Mouse (Mus musculus): ENCODE measurements around the gene Vmn1r210.
"Not testable (repeated sequence)": the region's sequence is repeated elsewhere in the genome, so short reads cannot be mapped to it uniquely, and the experiment has no call there.

Gene Vmn1r210

DNA sequence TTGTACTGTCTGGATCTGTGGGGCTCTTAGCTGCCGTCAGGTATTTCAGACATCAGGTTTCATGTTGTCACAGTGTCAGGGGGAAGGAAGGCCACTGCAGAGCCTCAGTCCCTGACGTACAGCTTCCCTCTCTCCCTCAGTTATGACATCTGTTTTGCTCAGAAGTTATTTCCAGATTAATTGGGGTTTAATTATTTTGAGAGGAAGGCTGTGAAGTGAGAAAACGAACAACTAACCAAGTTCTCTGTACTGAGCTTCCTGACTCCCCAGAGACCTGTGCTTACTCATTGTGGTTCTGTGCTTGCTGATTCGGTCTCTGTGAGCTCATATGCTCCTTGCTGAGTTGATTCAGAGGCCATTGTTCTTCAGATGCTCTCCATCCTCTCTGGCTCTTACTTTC is at the start of gene Vmn1r210:
Vmn1r210 (minus strand) TSS at position 101 of the 400 bp plus-strand sequence.
- no peak for DNase-seq (ENCODE audit: low read depth, low spot score)

- DNase-seq (ENCODE audit: low read depth, low spot score) = no peak
Observed at GRCm38 (mm10) chr13:22879257-22879656, 48.1 kb upstream of the Vmn1r210 start.

DNA sequence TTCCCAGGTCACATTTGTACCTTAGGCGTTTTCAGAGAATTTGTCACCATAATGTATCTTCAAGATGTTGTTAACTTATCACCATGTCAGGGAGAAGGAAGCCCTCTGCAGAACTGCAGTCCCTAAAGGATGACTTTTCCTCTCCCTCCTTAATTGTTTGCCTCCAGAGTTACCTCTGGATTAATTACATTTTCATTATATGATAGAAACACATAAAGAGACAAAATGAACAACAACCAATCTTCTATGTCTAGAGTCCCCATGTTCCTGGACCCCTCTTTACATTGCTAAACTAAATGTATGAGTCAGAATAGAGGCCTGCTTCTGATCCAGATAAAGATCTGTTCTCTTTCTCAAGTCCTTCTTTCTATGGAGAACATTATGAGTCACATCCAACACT is 26.3 kb upstream of the Vmn1r210 start, which contains the start of gene Vmn1r211:
Vmn1r211 (minus strand) TSS at position 101 of the 400 bp plus-strand sequence.
- no peak for DNase-seq (ENCODE audit: low read depth, low spot score)

DNA sequence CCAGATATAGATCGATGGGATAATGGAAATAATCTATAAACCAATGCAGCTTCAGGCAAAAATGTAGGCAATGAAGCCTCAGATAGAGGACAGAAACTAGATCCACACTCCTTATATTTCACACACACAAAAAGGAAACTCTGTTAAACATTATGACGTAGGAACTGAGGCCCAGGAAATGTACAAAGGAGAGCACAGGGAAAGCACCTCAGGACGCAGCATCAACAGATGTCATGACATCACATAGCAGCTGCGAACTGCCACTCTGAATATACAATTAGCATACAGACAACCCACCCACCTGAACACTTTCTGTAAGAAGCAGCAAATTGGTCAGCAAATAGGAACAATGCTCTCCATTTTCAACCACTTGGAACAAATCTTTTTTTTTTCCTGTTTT is 23.6 kb upstream of the Vmn1r210 start:
- no peak for DNase-seq (ENCODE audit: low read depth, low spot score)

GRCm38 (mm10) chr13:22846798-22847197 is 15.7 kb upstream of the Vmn1r210 start:
- DNase-seq (ENCODE audit: low read depth, low spot score) = no peak

GRCm38 (mm10) chr13:22844304-22844703 is 13.2 kb upstream of the Vmn1r210 start:
- not testable (repeated sequence) for DNase-seq (ENCODE audit: low read depth, low spot score)

GRCm38 (mm10) chr13:22829395-22829794 is 1.8 kb downstream of the Vmn1r210 start:
- DNase-seq (ENCODE audit: low read depth, low spot score) = not testable (repeated sequence)

- not testable (repeated sequence) for DNase-seq (ENCODE audit: low read depth, low spot score)
Observed at GRCm38 (mm10) chr13:22821601-22822000, 9.5 kb downstream of the Vmn1r210 start.

DNA sequence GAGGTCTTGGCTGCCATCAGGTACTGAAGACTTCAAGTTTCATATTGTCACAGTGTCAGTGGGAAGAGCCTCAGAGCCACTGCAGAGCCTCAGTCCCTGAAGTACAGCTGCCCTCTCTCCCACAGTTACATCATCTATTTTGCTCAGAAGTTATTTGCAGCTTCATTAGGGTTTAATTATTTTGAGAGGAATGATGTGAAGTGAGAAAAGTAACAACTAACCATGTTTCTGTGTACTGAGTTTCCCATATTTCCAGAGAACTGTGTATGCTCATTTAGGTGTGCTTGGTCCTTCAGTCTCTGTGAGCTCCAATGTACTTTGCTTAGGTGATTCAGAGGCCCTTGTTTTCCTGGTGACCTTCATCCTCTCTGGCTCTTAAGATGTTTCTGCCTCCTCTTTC is 21.6 kb downstream of the Vmn1r210 start, which contains the start of gene Vmn1r209:
Vmn1r209 (minus strand) TSS at position 101 of the 400 bp plus-strand sequence.
- DNase-seq (ENCODE audit: low read depth, low spot score) = not testable (repeated sequence)

GRCm38 (mm10) chr13:22788096-22788495 is 43.1 kb downstream of the Vmn1r210 start:
- DNase-seq (ENCODE audit: low read depth, low spot score) = not testable (repeated sequence)

DNA sequence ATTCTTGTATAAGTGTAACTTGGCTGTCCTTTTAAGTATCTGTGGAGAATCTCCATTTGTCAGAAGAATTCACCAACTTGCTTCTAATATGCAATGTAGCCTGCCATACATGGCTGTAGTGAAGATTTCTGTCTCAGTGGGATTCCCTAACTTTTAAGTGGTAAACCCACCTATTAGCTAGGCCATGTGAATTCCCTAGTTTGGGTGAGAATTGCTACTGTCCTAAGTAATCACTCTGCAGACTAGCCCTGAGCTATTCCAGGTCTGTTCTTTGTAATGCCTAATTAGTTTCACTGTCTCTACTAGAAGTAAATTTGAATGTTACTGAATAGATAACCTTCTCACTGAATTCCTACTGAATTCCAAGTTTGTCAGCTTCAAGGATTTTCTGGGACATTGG is 47.0 kb downstream of the Vmn1r210 start:
- not testable (repeated sequence) for DNase-seq (ENCODE audit: low read depth, low spot score)

GRCm38 (mm10) chr13:22777300-22777699 is 53.8 kb downstream of the Vmn1r210 start, which contains the start of gene Vmn1r208:
Gene Vmn1r208, minus strand, starts transcription at chr13:22777400.
- DNase-seq (ENCODE audit: low read depth, low spot score) = not testable (repeated sequence)

Measured in forelimb bud, embryonic 11.5 days (tissue).